Mouse (Mus musculus): ENCODE data around the gene Spag7. TPM values are rescaled to one million over a fixed set of nuclear protein-coding genes. Genes with fewer than 3 reads are reported as not detected.

Spag7 gene
- polyA plus RNA-seq, 1 experiment: 36.6 TPM

- peaks cover 63% of the 10 kb centered on the region for H3K36me3 ChIP-seq (ENCODE audit: control insufficient read depth, insufficient read depth, low read length)
- TF ChIP-seq CTCF (IDR thresholded peaks at IDR 0.05; ENCODE audit: extremely low read depth, insufficient read length, insufficient replicate concordance, low read depth, low read length): no peak
- TF ChIP-seq POLR2A (IDR thresholded peaks at IDR 0.05; ENCODE audit: low read depth, low read length): no peak
- WGBS: 91% methylated on average over 6 of the region's 6 CpGs
Observed at GRCm38 (mm10) chr11:70674014-70674413, 4.8 kb upstream of the Spag7 start.

GRCm38 (mm10) chr11:70671333-70672047 is 2.3 kb upstream of the Spag7 start:
- H3K4me3 ChIP-seq (ENCODE audit: low read depth, low read length): no peak overlapping the region
- no peak overlapping the region for H3K27ac ChIP-seq (ENCODE audit: insufficient read depth, low read depth, low read length)
- 81% methylated on average over 16 of the region's 16 CpGs for WGBS
- peaks cover 7% of the 10 kb centered on the region for H3K4me1 ChIP-seq (ENCODE audit: control insufficient read depth, insufficient read depth, insufficient read length, low read length)
- no peaks in the 10 kb centered on the region for H3K27me3 ChIP-seq (ENCODE audit: control insufficient read depth, insufficient read depth, low read length)
- TF ChIP-seq CTCF (IDR thresholded peaks at IDR 0.05; ENCODE audit: extremely low read depth, insufficient read length, insufficient replicate concordance, low read depth, low read length) (no peak), POLR2A (IDR thresholded peaks at IDR 0.05; ENCODE audit: low read depth, low read length) (no peak)
- H3K36me3 ChIP-seq (ENCODE audit: control insufficient read depth, insufficient read depth, low read length): peaks cover 43% of the 10 kb centered on the region

More at GRCm38 (mm10) chr11:70674014-70674413, 4.8 kb upstream of the Spag7 start:
- Histone ChIP-seq H3K4me1 (ENCODE audit: control insufficient read depth, insufficient read depth, insufficient read length, low read length) (peaks cover 3% of the 10 kb centered on the region; the same call in 1 of the 2 replicates), H3K4me3 (ENCODE audit: low read depth, low read length) (no peak overlapping the region), H3K27ac (ENCODE audit: insufficient read depth, low read depth, low read length) (no peak overlapping the region), H3K27me3 (ENCODE audit: control insufficient read depth, insufficient read depth, low read length) (no peaks in the 10 kb centered on the region)

GRCm38 (mm10) chr11:70670483-70670882 is 1.3 kb upstream of the Spag7 start:
- peaks cover 33% of the 10 kb centered on the region for H3K36me3 ChIP-seq (ENCODE audit: control insufficient read depth, insufficient read depth, low read length)
- H3K27me3 ChIP-seq (ENCODE audit: control insufficient read depth, insufficient read depth, low read length): no peaks in the 10 kb centered on the region
- WGBS: 73% methylated on average over 14 of the region's 14 CpGs
- H3K27ac ChIP-seq (ENCODE audit: insufficient read depth, low read depth, low read length): peak overlapping the region; percentile 96; the same call in 1 of the 2 replicates
- H3K4me3 ChIP-seq (ENCODE audit: low read depth, low read length): peak overlapping the region; percentile 84; the same call in 1 of the 2 replicates
- H3K4me1 ChIP-seq (ENCODE audit: control insufficient read depth, insufficient read depth, insufficient read length, low read length): peaks cover 6% of the 10 kb centered on the region
- TF ChIP-seq CTCF (IDR thresholded peaks at IDR 0.05; ENCODE audit: extremely low read depth, insufficient read length, insufficient replicate concordance, low read depth, low read length) (no peak), POLR2A (IDR thresholded peaks at IDR 0.05; ENCODE audit: low read depth, low read length) (no peak)

- WGBS: 1% methylated on average over 31 of the region's 31 CpGs
- Histone ChIP-seq H3K4me3 (ENCODE audit: low read depth, low read length) (peak overlapping the region; percentile 84), H3K4me1 (ENCODE audit: control insufficient read depth, insufficient read depth, insufficient read length, low read length) (peaks cover 4% of the 10 kb centered on the region; the same call in 1 of the 2 replicates), H3K36me3 (ENCODE audit: control insufficient read depth, insufficient read depth, low read length) (peaks cover 34% of the 10 kb centered on the region), H3K27ac (ENCODE audit: insufficient read depth, low read depth, low read length) (peak overlapping the region; percentile 96), H3K27me3 (ENCODE audit: control insufficient read depth, insufficient read depth, low read length) (no peaks in the 10 kb centered on the region)
- TF ChIP-seq POLR2A (IDR thresholded peaks at IDR 0.05; ENCODE audit: low read depth, low read length): no peak
- TF ChIP-seq CTCF (IDR thresholded peaks at IDR 0.05; ENCODE audit: extremely low read depth, insufficient read length, insufficient replicate concordance, low read depth, low read length): peak; percentile 43; the same call in 1 of the 2 replicates
Observed at GRCm38 (mm10) chr11:70669582-70670345, 548 bp upstream of the Spag7 start.

- TF ChIP-seq CTCF (IDR thresholded peaks at IDR 0.05; ENCODE audit: extremely low read depth, insufficient read length, insufficient replicate concordance, low read depth, low read length) (no peak), POLR2A (IDR thresholded peaks at IDR 0.05; ENCODE audit: low read depth, low read length) (peak; percentile 36; the same call in 1 of the 2 replicates)
- WGBS: under 1% methylated on average over 15 of the region's 15 CpGs
- H3K27ac ChIP-seq (ENCODE audit: insufficient read depth, low read depth, low read length): peak overlapping the region; percentile 90
- no peaks in the 10 kb centered on the region for H3K27me3 ChIP-seq (ENCODE audit: control insufficient read depth, insufficient read depth, low read length)
- H3K4me1 ChIP-seq (ENCODE audit: control insufficient read depth, insufficient read depth, insufficient read length, low read length): peaks cover 4% of the 10 kb centered on the region; the same call in 1 of the 2 replicates
- peak overlapping the region; percentile 84 for H3K4me3 ChIP-seq (ENCODE audit: low read depth, low read length)
- H3K36me3 ChIP-seq (ENCODE audit: control insufficient read depth, insufficient read depth, low read length): peaks cover 33% of the 10 kb centered on the region
Observed at GRCm38 (mm10) chr11:70668335-70668770, 863 bp downstream of the Spag7 start.

GRCm38 (mm10) chr11:70667271-70668150 is 1.7 kb downstream of the Spag7 start:
- no peak for TF ChIP-seq CTCF (IDR thresholded peaks at IDR 0.05; ENCODE audit: extremely low read depth, insufficient read length, insufficient replicate concordance, low read depth, low read length)
- TF ChIP-seq POLR2A (IDR thresholded peaks at IDR 0.05; ENCODE audit: low read depth, low read length): no peak
- Histone ChIP-seq H3K4me3 (ENCODE audit: low read depth, low read length) (no peak overlapping the region), H3K36me3 (ENCODE audit: control insufficient read depth, insufficient read depth, low read length) (peaks cover 37% of the 10 kb centered on the region), H3K27me3 (ENCODE audit: control insufficient read depth, insufficient read depth, low read length) (no peaks in the 10 kb centered on the region), H3K27ac (ENCODE audit: insufficient read depth, low read depth, low read length) (peak overlapping the region; percentile 6; the same call in 1 of the 2 replicates), H3K4me1 (ENCODE audit: control insufficient read depth, insufficient read depth, insufficient read length, low read length) (peaks cover 4% of the 10 kb centered on the region; the same call in 1 of the 2 replicates)
- WGBS: 59% methylated on average over 14 of the region's 14 CpGs
